ENCODE assay signal across 7 mouse cellular contexts in the genomic region with DNA sequence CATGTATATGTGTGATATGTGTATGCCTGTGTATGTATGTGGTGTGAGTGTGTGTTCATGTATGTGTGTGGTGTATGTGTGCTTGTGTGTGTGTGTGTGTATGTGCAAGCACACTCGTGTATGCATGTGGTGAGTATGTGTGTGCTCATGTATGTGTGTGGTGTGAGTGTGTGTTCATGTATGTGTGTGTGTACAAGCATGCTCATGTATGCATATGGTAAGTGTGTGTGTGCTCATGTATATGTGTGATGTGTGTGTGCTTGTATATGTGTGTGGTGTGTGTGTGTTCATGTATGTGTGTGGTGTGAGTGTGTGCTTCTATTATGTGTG.
"Had no signal": no experiment of that assay in that cellular context is flagged by ENCODE, and none has a peak within 500 bp of the region (broad histone marks: within the 10 kb centered on the region; RNA-seq: fewer than 3 reads in every experiment).

No protein-coding gene starts in this region.

- DNase-seq: kidney, postnatal 36 days; left cerebral cortex, postnatal 4 days; right cerebral cortex, postnatal 14 days had no signal

- H3K9me3 ChIP-seq: limb, embryonic 13.5 days; midbrain, embryonic 10.5 days; neural tube, embryonic 13.5 days had no signal

- H3K9ac ChIP-seq: liver, embryonic 14.5 days had no signal

- H3K27me3 ChIP-seq: limb, embryonic 13.5 days; neural tube, embryonic 13.5 days had no signal

- H3K27ac ChIP-seq: limb, embryonic 13.5 days; liver, embryonic 14.5 days; neural tube, embryonic 13.5 days had no signal

- H3K36me3 ChIP-seq: limb, embryonic 13.5 days; midbrain, embryonic 10.5 days; neural tube, embryonic 13.5 days had no signal
